Mouse (Mus musculus) left cerebral cortex, adult 11 months (tissue): Measurements from ENCODE around the gene Srsf5.
A peak's percentile ranks its signal among the peaks of the same experiment; 100 is the strongest.
"Not testable (repeated sequence)": the region's sequence is repeated elsewhere in the genome, so short reads cannot be mapped to it uniquely, and the experiment has no call there.

ENCODE experiments used
- DNase-seq: peaks from one replicate; pipeline ENCODE4 v3.0.0; 2022; ENCODE audit warnings: low spot score

Gene Srsf5

DNA sequence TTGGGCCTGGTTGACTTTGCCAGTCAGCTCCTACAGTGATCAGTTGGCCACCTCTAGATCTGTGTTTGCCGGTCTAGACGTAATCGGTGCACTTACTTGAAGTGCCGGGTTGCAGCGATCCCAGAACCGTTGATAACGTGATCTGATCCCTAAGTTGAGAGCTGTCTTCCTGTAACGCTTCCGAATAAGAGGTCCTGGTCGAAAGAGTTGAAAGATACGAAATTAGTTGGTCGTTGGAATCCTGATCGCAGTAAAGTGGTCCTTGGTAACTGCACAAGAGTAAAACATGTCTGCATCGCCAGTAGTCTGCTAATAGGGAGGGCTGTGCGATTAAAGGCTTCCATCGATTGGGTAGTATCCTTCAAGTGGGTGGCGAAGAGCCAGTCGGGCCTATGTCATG, 2.9 kb downstream of the Srsf5 start:
- DNase-seq = no peak

DNA sequence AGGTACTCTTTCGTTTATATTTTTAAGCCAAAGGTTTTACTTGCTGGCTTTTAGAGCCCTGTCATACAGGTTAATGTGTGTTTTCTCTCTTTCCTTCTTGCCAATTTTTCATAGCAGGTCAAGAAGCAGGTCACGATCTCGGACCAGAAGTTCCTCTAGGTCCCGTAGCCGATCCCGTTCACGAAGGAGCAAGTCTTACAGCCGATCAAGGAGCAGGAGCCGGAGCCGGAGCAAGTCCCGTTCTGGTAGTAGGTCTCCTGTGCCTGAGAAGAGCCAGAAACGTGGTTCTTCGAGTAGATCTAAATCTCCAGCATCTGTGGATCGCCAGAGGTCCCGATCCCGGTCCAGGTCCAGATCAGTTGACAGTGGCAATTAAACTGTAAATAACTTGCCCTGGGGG, 4.3 kb downstream of the Srsf5 start:
- not testable (repeated sequence) for DNase-seq

DNA sequence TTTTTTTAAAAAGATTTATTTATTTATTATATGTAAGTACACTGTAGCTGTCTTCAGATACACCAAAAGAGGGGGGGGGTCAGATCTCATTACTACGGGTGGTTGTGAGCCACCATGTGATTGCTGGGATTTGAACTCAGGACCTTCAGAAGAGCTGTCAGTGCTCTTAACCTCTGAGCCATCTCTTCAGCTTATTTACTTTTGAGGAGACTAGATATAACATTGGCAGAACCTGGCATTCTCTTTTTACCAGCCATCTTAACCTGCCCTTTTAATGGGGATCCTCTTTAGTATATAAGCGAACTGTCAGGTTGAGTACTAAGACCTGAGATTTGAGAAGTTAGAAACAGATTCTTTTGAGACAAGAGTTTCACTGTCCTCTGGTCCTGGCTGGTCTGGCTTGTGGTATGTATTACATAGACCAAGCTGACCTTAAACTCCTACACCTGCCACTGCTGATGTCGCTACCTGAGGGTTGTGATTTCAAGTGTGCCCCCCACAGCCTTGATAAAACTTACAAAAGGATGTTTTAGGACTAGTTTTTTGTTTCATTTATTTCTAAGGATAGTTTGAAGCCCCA, 6.4 kb downstream of the Srsf5 start:
- DNase-seq = no peak

DNA sequence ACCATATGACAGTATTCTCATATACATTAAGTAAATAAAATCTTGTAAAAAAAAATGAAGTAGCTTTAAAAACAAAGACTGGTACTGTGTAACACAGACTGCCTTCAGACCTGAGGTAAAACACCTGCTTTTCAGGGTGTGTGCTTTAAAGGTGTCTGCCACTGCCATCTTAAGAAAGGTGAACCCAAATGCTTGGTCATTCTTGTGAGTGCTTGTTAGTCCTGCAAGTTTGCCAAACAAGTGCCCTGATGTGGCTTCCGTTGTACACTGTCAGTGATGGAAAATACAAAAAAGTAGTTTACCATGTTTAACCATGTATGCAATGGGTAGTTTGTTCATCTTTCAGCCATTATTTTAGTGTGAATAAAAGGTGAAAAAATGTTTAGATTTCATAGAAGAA, 7.2 kb downstream of the Srsf5 start:
- no peak for DNase-seq

DNA sequence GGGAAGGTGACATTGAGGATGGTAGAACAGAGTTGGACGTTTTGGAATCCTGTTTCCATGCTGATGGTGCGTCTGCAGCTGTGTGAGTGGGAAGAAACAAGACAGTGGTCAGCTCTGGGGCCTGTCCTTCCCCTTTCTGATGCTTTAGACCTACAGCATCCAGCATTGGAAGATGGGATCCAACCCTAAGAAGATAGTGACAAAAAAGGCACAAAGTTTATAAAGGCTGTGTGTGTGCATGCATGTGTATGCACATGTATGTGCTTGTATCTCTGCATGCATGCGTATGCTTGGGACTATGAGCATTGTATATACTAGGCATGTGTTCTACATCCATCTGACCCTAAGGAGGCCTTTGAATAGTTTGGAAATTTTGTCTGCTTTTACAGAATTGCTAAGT, 10.7 kb downstream of the Srsf5 start:
- DNase-seq = no peak

DNA sequence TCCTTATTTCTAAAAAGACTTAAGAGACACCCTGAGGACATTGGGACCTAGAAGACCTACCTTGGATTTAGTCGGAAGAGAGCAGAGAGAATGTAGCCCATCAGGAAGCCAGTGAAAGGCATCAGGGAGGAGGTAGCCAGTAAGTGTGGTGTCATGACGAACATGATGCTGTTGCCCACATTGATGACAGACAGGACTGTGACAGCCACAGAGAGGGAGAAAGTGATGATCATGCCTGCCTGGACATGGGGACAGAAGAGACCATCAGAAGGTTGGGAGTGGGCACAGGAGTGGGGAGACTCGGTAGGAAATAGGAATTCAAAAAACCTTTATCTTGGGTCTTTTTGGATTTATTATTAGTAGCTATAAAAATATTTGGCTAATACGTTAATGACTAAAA, 12.7 kb downstream of the Srsf5 start:
- no peak for DNase-seq

DNA sequence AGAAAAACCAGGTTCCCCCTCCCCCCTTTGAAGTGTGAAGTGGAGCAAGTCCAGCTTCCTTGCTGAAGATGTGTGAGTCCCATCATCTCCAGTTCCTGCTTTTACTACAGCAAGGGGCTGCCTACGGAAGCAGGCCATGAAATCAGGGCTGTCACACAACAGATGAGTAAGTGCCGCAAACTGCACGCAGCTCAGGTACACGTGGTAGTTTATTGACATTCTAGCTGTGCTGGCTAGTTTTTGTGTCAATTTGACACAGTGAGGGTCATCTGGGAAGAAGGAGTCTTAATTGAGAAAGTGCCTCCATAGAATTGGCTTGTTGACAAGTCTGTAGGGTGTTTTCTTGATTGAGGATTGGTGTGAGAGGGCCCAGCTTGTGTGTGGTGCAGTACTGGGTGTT, 17.3 kb downstream of the Srsf5 start:
- DNase-seq = no peak

DNA sequence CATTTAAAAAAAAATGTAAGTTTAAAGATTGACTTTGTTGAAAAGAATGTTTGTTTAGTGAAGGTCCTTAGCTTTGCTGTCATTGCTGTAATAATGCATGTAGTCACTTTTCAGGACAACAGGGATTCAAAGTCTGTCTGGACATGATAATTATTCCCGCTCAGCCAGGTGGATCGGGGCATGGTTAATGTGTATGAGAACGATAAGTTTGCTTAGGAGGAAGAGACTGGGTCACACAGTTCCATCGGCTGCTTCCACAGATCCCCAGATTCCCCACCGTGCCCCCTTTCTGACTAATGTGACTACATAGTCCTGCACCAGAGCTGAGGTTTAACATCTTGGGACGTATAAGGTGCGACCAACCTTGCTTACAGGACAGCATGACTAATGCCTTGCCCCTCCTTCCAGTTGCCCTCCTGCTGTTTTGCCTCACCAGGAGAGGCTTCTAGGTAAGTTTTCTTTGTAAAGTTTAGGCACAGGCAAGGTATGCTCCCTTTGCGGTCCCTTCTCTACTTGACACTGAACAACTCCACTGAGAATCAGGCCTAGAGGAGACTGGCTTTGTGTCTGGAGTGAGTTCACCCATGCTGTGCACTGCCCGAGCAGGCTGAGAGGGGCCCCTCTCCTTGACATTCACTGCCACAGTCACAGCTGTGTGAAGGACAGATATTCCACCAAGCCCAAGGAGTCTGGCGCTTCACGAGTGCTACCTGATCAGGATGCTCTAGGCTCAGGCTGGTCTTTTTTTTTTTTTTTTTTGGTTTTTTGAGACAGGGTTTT, 20.9 kb downstream of the Srsf5 start:
- no peak for DNase-seq

DNA sequence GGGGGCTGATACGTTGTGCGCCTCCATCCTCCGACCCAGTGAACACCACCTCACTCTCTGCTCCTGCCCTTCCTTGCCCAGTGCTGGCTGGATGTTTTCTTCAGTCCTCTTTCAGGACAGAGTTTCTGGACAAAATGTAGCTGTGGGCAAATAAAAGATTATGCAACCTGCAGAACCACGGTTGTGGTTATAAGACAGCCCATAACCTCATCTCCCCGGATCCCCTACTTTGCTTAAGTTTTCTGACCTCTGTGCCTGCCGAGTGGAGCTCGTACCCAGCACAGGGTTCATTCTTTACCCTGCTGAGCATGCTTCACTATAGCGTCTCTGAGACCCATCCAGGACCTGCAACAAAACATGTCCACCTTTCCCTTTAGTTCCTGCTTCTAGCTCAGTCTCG, 22.6 kb downstream of the Srsf5 start:
- no peak for DNase-seq

DNA sequence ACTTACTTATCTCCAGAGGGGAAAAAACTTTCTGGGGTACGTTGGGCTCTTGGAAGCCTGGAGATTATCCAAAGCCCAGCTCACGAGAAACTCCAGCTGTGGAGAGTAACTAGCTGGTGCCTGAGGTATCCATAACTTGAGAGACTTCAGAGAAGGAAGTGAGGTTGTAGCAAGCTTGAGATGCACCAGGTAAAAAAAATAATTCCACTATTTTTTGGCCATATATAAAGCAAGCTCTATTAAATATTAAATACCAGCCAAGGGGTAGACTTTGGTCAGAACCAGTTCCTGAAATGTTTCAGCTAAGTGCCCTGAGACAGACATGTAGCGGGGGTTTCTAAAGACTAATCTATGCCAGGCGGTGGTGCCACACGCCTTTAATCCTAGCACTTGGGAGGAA, 23.3 kb downstream of the Srsf5 start, which contains the start of gene Slc10a1:
Gene Slc10a1, minus strand, starts transcription at position 101 of the 400 bp plus-strand sequence.
- no peak for DNase-seq

DNA sequence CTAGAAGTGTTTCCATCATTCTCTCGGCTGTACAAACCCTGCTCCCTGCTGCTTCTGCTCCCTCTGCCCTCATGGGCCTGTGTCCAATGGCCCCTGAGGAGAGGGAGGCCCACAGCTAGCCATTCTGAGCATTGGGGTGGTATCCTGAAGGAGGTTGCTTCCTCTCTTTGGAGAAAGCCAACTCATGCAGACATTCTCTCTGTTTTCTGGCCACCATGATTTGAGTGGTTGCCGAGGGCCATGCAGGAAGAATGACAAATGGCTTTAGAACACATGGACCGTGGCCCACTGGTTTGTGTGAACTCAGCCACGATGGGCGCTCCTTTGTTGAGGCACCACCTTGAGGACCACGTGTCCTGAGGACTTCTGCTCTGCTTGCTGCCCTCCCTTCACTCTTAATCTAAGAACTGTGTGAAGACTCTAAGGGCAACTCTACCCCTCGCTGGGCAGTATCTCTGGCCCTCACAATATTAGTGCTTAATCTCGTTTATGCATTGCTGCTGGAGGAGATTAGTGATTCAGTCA, 24.9 kb downstream of the Srsf5 start:
- no peak for DNase-seq

DNA sequence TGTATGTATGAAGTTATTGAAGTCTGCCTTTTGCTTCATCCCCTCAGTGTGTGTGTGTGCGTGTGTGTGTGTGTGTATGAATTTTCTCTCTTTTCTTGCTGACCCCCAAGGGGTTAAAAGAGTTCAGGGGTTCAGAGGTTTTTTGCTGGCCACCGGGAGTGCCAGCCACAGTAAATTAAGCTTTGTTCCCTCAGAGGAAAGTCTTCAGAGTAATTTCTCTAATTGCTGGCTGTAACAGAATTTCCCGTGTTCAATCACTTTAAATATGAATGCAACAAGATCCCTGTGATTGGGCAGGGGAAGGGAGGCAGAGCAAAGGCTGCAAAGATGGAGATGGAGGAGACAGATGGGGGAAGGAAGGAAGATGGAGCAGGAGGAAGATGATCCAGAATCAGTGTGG, 26.5 kb downstream of the Srsf5 start:
- no peak for DNase-seq

DNA sequence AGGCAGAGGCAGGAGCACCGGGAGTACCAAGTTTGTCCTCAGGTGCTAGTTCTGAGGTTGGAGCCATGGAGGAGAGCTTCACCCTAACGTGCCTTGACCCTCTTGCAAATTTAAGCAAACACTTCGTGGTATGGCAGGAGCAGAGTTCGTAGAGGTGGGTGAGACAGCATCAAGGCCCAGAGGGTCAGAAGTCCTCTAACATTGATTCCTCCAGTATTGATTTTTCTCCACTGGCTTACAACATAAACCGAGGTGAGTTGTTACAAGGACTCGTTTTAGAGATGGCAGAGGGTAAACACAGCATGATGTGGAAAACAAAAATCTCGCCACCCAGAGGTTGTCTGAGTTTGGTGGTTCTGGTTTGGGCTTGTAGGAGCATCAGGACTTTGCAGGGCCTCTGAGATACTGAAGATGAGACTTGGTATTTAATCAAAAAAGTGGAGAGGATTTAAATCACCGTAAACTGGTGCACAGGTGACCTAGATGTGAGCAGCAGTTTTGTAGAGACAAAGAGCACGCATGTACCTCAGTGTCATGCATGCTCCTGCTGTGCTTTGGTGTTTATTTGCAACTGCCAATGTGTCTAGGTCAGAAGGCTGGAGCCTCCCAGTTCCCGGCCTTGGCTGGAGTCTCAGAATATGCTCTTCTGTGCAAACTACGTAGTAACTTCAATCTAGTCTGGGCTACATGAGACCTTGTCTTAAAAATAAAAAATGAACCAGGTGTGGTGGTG, 30.8 kb downstream of the Srsf5 start:
- DNase-seq = no peak

DNA sequence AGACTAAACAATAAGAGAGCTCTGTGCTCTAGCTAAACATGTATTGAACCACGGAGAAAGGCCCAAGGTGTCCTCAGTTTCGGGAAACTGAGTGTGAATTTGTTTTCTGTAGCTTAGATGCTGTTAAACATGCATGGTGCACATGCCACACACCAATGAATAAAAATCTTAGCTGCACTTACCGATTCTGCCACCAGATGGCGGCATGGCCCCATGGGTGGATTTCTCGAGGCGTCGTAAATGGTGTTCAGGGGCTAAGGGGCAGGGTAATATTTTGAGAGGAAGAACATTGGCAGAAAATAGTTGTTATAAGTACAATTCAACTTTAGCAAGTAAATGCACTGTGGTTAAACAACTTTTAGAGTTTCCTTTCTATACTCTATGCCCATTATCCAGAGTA, 37.0 kb downstream of the Srsf5 start:
- DNase-seq = peak; percentile 39

DNA sequence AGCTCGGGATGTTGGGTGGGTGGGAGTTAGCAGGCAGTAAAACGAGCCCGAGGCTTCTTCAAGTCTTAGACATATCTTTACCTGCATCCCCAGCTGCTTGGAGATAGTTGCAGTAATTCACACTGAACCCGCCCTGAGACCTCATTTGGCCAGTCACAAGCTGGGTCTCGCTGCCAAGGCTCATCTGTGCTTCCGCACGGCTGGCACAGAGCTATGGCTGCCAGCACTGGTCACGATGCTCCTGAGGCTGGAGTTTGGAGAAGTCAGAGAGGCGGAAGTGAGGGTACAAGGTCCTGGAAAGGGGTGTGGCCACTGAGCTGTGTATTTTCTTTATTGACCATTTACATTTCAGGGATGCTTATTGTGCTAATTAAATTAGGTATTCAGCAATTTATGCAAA, 38.4 kb downstream of the Srsf5 start:
- no peak for DNase-seq

DNA sequence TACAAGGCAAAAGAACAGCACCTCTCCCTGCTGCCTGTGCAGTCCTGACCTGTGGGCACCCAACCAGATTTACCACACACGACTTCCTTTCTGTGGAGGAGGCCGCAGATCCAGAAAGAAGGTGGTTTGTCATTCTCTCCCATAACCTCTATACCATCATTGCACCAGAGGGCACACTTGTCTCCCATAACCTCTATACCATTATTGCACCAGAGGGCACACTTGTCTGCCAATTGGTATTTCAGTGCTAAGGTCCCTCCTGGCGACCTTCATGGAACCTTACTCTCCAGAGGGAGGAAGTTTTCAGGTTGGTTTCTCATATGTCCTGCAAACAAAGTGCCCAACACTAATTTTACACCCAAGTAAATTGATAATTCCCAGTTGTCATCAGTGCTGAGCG, 41.3 kb downstream of the Srsf5 start:
- DNase-seq = no peak

DNA sequence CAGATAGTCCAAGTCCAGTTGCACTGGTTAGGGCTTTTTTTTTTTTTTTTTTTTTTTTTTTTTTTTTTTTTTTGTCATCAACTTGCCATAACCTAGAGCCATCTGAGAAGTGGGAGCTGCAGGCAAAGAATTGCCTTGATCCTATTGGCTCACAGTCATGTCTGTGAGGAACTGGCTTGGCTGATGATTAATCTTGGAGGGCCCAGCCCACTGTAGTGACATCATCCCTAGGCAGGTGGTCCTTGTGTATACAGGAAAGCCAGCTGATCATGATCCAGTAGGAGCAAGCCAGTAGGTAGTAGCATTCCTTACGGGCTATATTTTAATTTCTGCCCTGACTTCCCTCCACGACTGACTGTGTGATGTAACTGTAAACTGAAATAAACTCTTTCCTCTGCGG, 43.0 kb downstream of the Srsf5 start:
- no peak for DNase-seq

DNA sequence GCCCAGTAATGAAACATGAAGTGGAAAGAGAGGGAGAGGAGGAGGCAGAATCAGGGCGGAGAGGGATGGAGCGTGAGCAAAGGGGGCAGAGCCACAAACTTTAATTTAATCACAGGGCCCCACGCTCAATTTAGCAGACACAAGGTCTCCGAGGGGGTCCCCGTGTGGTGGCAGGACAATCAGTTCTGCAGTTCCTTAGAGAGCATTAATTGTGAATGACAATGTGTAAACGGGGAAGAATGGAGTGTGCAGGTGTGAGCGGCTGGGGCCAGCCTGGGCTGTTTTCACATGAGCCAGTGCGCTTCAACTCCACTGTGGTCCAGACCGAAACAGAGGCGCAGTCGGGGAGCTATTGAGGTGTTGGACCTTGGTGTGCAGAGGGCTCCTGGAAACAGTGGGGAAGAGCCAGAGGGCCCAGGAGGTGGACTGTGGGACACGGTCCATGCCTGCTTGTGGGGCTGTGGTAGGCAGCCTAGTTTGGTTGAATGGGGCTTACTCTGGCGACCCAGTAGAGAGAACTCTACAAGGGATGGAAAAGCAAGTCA, 45.7 kb downstream of the Srsf5 start:
- DNase-seq = no peak

DNA sequence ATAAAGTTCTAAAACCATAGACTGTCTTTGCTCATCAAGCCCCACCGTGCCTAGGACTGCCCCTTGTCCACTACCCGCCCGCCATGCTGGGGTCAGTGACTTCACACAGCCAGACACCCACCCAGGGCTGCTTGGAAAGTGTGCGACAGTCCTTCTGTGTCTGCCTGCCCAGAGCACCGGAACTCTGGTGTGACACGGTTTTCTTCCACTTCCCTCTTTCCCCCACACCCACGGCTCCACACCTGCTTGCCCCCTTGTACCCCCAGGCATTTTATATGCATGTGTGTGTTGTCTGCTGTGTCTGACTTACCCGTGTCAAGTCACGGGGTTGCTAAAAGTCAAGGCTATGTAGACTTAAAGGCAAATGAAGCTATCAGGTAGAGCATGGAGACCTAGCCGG, 46.5 kb downstream of the Srsf5 start:
- no peak for DNase-seq

DNA sequence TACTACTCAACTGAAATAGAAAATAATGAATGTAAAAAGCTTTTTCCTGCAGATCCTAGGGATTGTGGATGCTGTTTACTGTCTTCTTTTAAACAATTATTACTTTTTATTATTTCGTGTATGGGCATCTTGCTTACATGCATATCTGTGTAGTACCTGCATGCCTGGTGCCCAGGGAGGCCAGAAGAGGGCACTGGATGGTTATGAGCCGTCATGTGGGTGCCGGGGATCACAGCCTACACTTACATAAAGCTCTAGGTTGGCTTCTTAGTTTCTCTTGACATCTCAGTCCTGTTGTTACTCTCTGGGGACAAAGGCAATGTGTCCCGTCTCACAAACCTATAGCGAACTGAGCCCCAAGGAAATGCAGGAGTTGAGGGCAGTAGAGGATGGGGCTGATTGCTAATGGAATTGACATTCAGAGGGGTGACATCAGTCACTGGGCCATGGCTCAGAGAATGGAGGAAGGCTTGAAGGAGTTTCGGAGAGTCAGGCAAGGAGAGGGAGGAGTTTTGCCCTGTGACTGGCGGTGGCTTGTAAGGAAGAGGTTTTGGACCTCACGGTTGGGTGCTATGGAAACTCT, 47.3 kb downstream of the Srsf5 start:
- no peak for DNase-seq

DNA sequence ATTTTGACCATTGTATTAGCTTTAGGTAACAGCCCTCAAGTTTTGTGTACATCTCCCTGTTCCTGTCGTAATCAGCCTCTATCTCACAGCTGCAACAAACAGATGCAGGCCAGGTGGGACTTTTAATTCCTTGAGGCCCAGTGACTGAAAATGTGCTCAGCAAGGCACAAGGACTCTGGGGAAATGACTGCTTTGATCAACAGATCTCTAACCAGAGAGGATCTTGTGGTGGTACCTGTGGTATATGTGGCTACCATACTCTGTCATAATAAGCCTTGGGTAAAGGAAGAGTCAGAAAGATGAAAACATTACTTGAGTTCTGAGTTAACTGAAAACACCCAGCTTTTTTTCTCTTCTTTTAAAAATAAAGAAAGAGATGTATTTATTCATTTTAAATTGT, 48.5 kb downstream of the Srsf5 start:
- DNase-seq = no peak

DNA sequence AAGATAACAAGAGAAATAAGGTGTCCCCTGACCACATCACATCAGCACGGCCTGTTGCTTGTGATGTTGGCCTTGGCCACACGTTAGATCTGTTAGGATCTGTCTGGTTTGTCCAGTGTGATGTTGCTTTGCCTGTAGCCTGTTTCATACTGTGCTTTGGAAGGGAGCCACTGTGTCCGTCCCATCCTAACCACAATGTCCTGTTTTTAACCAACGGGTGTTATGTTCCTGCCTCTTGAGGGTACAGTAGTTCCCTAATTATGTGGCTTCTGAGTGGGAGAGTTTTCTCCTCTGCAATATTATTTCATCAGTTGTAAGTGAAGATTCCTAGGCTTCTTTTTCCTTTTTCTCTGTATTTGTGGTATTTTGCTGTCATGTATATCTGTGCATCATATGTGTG, 50.0 kb downstream of the Srsf5 start:
- DNase-seq = no peak
